Mouse (Mus musculus): ENCODE measurements around the gene Map7d3.

Gene Map7d3

GRCm38 (mm10) chrX:56821765-56822603 lies at the start of gene Map7d3:
TSS of gene Map7d3 (minus strand) at chrX:56822326.
- peak; percentile 52 for DNase-seq (ENCODE audit: low spot score)

- DNase-seq (ENCODE audit: low spot score), result no peak
Observed at GRCm38 (mm10) chrX:56869863-56870262, 47.7 kb upstream of the Map7d3 start, which contains the start of gene Adgrg4. TSS of gene Adgrg4 (plus strand) at chrX:56870163.

- peak; percentile 1 for DNase-seq (ENCODE audit: low spot score)
Observed at GRCm38 (mm10) chrX:56841255-56841654, 19.1 kb upstream of the Map7d3 start.

DNA sequence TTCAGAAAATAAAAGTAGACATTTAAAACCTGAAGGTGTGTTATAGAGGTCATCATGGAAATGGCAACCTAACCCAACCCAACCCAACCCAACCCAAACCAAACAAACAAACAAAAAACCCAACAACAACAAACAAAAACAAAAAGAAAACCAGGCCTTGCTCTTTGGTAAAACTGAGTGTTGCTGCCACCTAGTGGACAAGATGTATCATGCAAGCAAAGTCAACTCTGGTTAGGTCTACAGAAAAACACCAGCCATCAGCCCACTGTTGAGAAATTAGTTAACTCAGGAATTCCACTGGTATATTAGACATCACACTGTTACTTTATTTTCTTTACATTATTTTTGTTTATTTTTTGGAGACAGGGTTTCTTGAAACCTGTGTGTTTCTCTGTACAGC lies 17.2 kb upstream of the Map7d3 start:
- peak; percentile 69 for DNase-seq (ENCODE audit: low spot score)

DNA sequence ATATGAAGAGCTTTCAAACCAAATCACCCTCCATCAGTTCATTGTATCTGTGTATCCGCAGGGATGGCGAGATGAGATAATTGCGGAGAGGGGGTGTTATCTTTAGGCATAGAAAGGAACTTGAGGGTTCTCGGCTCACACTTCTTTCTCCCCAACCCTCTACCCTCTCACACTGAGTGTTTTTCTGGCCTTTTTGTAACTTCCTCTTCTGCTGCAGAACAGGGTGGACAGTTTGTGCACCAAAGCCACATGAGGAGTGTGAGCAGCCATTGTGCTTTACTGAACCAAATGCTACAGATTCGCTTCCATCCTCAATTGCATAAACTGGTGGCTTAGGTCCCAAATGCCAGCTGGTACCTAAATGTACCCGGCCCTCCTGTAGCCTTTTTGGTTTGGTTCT lies 13.7 kb upstream of the Map7d3 start:
- DNase-seq (ENCODE audit: low spot score), result no peak

GRCm38 (mm10) chrX:56827492-56827891 lies 5.4 kb upstream of the Map7d3 start:
- no peak for DNase-seq (ENCODE audit: low spot score)

- peak; percentile 69 for DNase-seq (ENCODE audit: low spot score)
Observed at GRCm38 (mm10) chrX:56791268-56791667, 30.9 kb downstream of the Map7d3 start.

- no peak for DNase-seq (ENCODE audit: low spot score)
Observed at GRCm38 (mm10) chrX:56790591-56790990, 31.5 kb downstream of the Map7d3 start.

- DNase-seq (ENCODE audit: low spot score), result no peak
Observed at GRCm38 (mm10) chrX:56787486-56787885, 34.6 kb downstream of the Map7d3 start.

- DNase-seq (ENCODE audit: low spot score), result peak; percentile 13
Observed at GRCm38 (mm10) chrX:56786281-56787061, 35.7 kb downstream of the Map7d3 start.

DNA sequence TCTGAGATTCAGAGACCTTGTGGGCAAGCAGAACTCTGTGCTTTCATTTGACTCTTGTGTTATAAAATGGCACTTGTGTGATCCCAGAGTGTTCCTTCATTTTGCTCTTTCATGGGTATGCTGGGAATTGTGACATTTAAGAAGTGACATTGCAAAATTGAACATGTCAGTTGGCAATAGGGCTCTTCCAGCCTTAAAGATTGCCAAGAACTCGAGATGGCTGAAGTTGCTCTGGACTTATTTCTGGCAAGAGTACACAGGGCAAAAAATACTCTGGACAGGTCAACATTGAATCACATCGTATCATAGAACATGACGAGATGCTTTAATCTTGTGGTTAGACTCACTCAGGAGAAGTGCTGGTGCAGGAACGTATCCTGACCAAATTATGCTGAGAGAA lies 48.8 kb downstream of the Map7d3 start:
- DNase-seq (ENCODE audit: low spot score), result no peak

GRCm38 (mm10) chrX:56771751-56772150 lies 50.4 kb downstream of the Map7d3 start:
- no peak for DNase-seq (ENCODE audit: low spot score)

DNA sequence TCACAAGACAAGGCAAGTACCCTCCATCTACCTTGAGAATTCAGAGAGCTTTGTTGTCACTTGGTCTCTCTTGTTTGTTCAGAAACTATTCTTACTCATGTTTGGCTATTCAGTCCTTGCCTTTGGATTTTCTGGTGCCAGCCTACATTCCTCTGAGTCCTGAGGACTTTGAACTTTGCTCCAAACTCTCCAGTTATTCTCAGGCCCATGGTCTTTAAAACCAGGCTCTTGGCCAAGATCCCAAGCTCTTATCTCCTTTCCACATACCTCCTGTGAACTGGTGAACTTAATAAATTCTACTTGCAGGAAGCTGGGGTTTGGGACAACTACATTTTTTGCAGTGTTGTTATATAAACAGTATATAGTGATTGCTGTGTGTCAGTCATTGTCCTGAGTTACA lies 52.3 kb downstream of the Map7d3 start:
- DNase-seq (ENCODE audit: low spot score), result no peak

GRCm38 (mm10) chrX:56760257-56760760 lies 61.8 kb downstream of the Map7d3 start:
- DNase-seq (ENCODE audit: low spot score), result no peak

DNA sequence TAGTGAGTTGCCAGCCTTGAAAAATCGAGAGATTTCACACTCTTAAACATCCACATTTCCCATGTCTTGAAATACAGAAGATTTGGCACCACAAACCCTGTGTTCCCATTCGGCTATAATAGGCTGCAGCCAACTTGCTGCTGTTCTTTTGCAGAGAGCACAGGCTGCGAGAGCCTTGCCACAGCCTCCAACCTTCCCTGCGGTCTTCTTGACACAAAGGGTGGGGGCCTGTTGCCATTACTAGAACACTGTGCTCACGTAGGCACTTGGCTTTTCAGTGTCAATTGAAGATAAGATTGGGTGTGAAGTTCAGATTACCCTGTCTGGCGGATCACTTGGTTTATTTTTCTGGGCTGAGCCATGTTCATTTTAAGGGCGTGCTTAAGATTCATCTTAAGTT lies 65.8 kb downstream of the Map7d3 start:
- no peak for DNase-seq (ENCODE audit: low spot score)

DNA sequence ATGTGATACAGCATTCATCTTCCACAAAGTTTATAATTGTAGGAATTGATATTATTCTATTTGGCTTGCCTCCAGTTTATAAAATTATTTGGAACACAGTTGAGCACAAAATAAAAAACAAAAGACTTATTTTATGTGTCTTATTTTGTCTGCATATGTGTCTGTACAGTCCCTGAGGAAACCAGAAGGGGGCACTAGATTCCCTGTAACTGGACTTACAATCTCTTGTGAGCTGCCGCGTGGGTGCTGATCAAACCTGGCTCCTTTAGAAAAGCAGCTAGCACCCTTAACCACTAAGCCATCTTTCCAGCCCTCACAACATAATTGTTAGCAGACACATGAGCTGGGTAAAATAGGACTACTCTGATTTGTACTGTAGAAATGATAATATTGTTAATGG lies 66.5 kb downstream of the Map7d3 start:
- peak; percentile 51 for DNase-seq (ENCODE audit: low spot score)

DNA sequence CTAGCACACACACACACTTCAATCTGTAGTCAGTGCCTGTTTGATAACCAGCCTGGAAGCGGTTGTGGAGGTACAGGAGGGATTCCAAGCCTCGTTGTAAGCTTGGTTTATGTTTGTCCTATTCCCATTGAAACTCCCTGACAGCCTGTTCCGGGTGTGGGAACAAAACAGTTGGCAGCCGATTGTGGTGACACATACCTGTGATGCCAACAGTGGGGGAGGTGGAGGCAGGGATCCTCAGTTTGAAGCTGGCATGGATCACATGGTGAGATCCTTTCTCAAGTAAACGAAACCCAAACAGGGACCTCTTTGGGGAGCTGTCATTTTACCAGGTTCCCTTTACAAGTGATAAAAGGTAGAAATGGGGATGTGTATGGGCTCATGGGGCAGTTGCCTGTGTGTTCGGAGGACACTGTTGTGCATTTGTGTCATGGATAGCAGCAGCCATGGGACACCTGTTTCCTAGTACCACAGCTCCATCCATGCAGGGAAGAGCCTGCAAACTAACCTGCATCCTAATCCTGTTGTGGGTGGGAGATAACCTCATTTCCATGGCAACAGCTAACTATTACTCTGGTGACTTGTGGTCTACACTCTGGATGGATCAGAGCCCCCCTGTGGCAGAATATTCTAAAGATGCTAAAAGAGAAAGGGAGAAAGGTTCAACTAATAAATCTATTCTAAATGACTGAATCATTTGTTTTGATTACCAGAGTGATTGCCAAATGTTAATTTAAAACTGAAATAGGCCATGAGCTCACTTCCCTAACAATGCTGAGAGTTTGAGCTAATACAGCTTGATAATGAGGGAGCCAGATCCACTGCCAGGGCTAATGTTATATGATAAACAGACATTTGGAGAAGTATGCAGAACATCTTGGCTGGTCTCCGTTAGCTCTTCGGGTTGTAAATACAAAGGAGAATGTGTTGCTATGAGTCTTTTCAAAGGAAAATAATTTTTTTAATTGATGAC lies 68.5 kb downstream of the Map7d3 start:
- DNase-seq (ENCODE audit: low spot score), result no peak

DNA sequence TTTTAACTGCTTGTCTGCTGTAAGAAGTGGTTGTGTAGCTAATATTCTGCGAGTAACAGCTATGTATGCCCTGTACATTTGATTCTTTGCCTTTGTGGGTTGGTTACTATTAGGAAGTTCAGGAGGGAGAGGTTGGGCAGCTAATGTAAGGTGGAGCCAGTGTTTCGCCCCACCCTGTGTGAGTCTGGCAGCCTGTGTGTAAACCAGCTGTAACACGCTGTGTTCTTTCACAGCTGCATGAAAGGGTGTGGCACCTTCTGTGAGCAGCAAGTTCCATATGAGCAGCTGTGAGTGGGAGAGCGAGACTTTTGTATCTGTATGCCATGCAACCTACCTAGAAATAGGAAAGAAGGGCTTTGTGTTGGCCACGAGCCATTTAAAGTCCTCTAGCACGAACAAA lies 70.0 kb downstream of the Map7d3 start:
- no peak for DNase-seq (ENCODE audit: low spot score)

- DNase-seq (ENCODE audit: low spot score), result peak; percentile 33
Observed at GRCm38 (mm10) chrX:56751536-56751935, 70.6 kb downstream of the Map7d3 start.

All from retina, embryonic 14.5 days (tissue).